Mouse (Mus musculus) E14TG2a.4 (cell line): ENCODE measurements around the gene Scamp3.

Experiments used
- CTCF ChIP-seq: conservative IDR thresholded peaks from 2 replicates; pipeline ENCODE4 v1.5.1; 2014; ENCODE audit warnings: low read length
- NANOG ChIP-seq: IDR thresholded peaks from 2 replicates; pipeline ENCODE4 v1.6.1; 2014; ENCODE audit warnings: borderline replicate concordance, low read length, mixed read lengths
- POU5F1 ChIP-seq: IDR thresholded peaks from 2 replicates; pipeline ENCODE4 v1.6.1; 2014; ENCODE audit warnings: low read length, borderline replicate concordance

GRCm38 (mm10) chr3:89158651-89159050 is 18.6 kb upstream of the Scamp3 start:
- TF ChIP-seq CTCF (no peak), NANOG (no peak), POU5F1 (no peak)
